Mouse (Mus musculus) right cerebral cortex, adult 2 months (tissue): ENCODE measurements around the gene Astl.
"Not testable (repeated sequence)": the region's sequence is repeated elsewhere in the genome, so short reads cannot be mapped to it uniquely, and the experiment has no call there.

ENCODE experiments used
- DNase-seq, 2 experiments: peaks; one replicate each; pipeline ENCODE4 v3.0.0; 2021 to 2022; ENCODE audit warnings: low spot score in 2 of 2

Gene Astl

GRCm38 (mm10) chr2:127338416-127338815, at the start of gene Astl:
Gene Astl (plus strand): TSS chr2:127338639.
- no peak for DNase-seq

GRCm38 (mm10) chr2:127292250-127292649, 46.2 kb upstream of the Astl start:
- DNase-seq: no peak

- no peak for DNase-seq
Observed at GRCm38 (mm10) chr2:127297001-127297805, 41.2 kb upstream of the Astl start.

GRCm38 (mm10) chr2:127298056-127298455, 40.4 kb upstream of the Astl start:
- DNase-seq: no peak

GRCm38 (mm10) chr2:127300701-127301100, 37.7 kb upstream of the Astl start:
- no peak for DNase-seq

GRCm38 (mm10) chr2:127301883-127302282, 36.6 kb upstream of the Astl start:
- no peak for DNase-seq

- DNase-seq: not testable (repeated sequence)
Observed at GRCm38 (mm10) chr2:127304192-127304591, 34.2 kb upstream of the Astl start.

GRCm38 (mm10) chr2:127304609-127305210, 33.7 kb upstream of the Astl start:
- no peak for DNase-seq

- DNase-seq: no peak
Observed at GRCm38 (mm10) chr2:127306123-127306522, 32.3 kb upstream of the Astl start.

GRCm38 (mm10) chr2:127307179-127307578, 31.3 kb upstream of the Astl start:
- no peak for DNase-seq

- no peak for DNase-seq
Observed at GRCm38 (mm10) chr2:127308660-127309059, 29.8 kb upstream of the Astl start.

- DNase-seq: no peak
Observed at GRCm38 (mm10) chr2:127310246-127310645, 28.2 kb upstream of the Astl start.

- no peak for DNase-seq
Observed at GRCm38 (mm10) chr2:127310685-127311084, 27.8 kb upstream of the Astl start.

GRCm38 (mm10) chr2:127311193-127311592, 27.2 kb upstream of the Astl start:
- DNase-seq: no peak

GRCm38 (mm10) chr2:127312801-127313200, 25.6 kb upstream of the Astl start:
- no peak for DNase-seq

- no peak for DNase-seq
Observed at GRCm38 (mm10) chr2:127313878-127314277, 24.6 kb upstream of the Astl start.

GRCm38 (mm10) chr2:127314467-127315154, 23.8 kb upstream of the Astl start:
- no peak for DNase-seq

GRCm38 (mm10) chr2:127315155-127315470, 23.3 kb upstream of the Astl start:
- no peak for DNase-seq

- DNase-seq: no peak
Observed at GRCm38 (mm10) chr2:127316431-127316830, 22.0 kb upstream of the Astl start.

GRCm38 (mm10) chr2:127318136-127318535, 20.3 kb upstream of the Astl start:
- no peak for DNase-seq

GRCm38 (mm10) chr2:127319071-127319470, 19.4 kb upstream of the Astl start:
- DNase-seq: no peak

- no peak for DNase-seq
Observed at GRCm38 (mm10) chr2:127322671-127323285, 15.7 kb upstream of the Astl start.
